Mouse (Mus musculus) cortical plate, adult 2 months (tissue): ENCODE results near the gene Galnt13.

Source experiments
- CTCF ChIP-seq: fragments of 200-500 bp; IDR thresholded peaks from 2 replicates; pipeline ENCODE4 v1.5.1; 2011; ENCODE audit warnings: mild to moderate bottlenecking, control low read depth, low read length; ENCODE audit not compliant: insufficient read depth; ENCODE audit errors: extremely low read depth
- POLR2A ChIP-seq: fragments of 200-500 bp; IDR thresholded peaks from 2 replicates; pipeline ENCODE4 v1.6.1; 2011; ENCODE audit warnings: mild to moderate bottlenecking, low read length, control low read depth; ENCODE audit not compliant: insufficient read depth; ENCODE audit errors: extremely low read depth

DNA sequence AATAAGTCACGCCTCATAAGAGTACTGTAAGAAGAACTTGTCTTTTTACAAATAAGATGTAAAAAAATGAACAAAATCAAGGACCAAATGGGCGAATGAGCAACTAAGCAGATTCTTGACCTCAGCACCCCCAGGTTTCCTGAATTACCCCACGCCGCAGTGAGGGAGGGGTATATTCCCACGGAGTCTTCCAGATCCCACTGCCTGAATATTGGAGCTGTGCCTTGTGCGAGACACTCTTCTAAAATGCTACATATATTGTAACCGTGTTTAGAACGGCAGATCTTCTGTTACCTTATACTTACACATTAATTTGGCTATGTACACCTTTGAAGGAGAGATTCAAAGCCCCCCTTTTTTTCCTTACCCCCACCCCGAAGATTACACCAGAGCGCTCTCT is 737 bp upstream of the Galnt13 start:
- TF ChIP-seq CTCF, result no peak
- TF ChIP-seq POLR2A, result no peak
